Mouse (Mus musculus) embryo, embryonic 9.5 days (tissue): ENCODE data around the gene Mroh2b.

ENCODE experiments used
- DNase-seq: peaks from one replicate; pipeline ENCODE4 v3.0.0-alpha.2; 2017; ENCODE audit errors: extremely low spot score

Gene Mroh2b

DNA sequence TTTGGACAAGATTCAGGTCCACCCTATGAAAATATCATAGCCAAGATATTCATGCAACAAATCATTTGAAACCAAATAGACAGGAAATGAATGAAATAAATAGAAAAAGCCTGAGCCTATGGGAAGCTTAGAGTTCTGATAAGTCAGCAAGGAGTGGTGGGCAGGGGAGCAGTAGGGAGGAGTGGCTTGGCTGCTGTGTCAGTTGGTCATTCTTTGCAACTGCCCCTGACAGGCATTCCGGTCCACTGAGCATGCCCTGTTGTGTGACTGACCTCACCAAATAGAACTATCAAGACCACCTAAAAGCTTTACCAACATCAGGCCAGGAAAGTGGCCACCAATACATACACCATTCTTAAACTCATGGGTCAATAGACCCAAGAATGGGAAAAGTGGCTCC, at the start of gene Mroh2b:
Gene Mroh2b, plus strand, starts transcription at position 301 of the 400 bp plus-strand sequence.
- DNase-seq = no peak

DNA sequence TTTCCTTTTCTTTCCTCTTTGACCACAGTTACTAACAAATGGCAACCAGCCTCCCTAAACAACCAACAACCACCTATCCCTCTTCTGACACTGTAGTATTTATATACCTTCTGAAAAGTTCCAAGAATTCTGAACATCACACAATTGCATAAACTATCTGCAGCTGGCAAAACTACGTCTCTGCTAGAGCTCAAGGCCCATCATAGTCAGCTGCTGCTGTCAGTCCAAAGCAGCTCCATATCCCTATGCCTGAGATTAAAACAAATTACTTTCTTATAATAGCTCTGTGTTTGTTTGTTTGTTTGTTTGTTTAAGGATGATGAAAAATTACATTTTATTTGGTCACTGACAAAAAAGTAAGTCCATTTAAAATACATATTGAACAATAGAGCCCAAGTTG, 48.5 kb upstream of the Mroh2b start:
- no peak for DNase-seq

DNA sequence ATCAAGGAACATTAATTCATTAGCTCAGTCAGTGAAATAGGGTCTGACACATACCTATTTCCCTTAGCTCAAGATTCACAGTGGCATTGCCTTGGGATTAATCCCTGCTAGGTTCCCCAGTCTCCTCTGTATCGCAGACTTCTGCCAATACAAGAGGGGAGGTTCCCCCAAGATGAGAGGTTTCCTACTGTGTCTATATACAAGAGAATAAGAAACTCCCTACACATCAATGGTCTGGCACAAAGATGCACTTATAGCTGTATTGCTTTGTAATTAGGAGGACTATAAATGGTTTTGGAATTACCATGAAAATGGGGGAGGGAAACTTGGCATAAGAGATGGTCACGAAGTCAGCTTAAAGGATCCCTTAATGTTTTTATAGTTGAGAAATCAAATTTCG, 3.6 kb upstream of the Mroh2b start:
- no peak for DNase-seq

DNA sequence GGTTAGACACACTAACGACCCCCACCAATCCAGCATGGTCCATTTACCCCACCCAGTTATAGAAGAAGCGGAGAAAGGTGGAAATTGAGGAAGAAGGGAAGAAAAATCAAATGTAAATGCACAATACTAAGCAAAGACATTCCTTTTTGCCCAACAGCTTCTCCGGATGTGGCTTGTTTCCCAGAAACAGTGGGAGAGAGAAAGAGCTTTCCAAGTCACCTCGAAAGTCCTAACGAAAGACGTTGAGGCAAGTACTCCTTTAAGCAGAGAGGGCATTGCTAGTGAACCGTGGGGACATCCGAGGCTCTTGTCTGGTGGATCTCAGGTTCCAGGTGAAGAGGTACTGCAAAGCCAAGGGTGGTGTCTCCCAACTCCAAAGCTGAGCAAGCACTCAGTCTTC, 36.2 kb downstream of the Mroh2b start:
- no peak for DNase-seq

DNA sequence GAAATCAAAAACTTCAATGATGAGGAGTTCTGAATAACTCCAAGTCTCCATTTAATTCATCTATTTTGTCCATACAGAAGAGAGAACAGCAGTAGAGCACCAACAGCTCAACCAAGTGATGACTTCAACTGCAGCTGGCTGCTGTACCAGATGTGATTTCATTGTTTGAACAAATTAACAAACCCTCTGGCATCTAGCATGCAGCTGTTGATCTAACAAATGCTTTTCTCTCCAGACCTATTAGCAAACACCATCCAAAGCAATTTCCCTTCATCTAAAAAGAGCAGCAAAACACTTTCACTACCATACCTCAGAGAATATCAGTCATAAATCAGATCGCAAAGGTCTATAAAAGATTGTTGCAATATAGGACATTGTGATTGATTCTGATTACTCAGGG, 74.8 kb downstream of the Mroh2b start:
- DNase-seq = no peak

DNA sequence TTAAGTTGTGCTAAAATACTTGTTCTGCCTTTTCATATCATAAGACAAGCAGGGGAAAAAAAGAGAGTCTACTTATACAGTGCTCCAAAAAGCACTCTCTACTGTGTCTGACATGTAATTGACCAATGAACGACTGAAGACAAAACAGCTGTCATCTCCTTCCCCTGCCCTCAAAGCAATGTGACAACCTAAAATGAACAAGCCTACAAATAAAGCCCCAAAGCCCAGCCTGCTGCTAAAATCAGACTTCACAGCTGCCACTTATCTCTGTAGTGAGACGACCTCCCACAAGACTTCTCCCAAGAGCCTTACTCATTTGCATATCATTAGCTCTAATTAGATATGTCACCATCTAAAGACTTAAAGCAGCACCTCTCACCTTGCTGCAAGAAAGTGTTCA, 104.4 kb downstream of the Mroh2b start:
- no peak for DNase-seq

DNA sequence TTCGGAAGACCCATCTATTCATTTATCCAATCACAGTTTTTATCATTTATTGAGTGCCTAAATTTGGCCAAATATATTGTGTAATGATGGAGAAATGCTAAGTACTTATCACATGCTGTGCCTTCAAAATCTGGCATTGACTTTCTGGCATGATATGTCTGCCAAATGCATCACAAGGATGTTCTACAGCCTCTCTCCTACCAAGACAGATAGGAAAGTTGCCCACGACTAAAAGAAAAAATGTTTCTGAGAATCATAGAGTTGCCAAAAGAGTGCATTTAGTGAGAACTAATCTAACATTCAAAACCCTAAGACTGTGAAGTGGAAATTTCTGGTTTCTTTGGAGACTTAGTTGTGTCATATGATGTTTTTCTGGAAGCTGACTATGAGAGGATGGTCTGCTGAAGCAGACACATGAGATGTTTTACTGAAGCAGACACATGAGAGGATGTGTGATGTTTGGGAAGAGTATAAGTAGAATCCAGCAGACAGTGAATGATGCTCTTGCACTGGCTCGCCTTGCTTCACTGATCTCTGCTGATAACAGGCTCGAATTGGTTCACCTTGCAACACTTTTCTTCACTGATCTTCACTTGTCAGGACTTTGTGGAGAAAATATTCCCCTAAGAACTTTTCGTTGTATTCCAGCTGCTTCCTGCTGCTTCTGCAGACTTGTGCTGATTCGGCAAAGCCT, 105.1 kb downstream of the Mroh2b start:
- no peak for DNase-seq

DNA sequence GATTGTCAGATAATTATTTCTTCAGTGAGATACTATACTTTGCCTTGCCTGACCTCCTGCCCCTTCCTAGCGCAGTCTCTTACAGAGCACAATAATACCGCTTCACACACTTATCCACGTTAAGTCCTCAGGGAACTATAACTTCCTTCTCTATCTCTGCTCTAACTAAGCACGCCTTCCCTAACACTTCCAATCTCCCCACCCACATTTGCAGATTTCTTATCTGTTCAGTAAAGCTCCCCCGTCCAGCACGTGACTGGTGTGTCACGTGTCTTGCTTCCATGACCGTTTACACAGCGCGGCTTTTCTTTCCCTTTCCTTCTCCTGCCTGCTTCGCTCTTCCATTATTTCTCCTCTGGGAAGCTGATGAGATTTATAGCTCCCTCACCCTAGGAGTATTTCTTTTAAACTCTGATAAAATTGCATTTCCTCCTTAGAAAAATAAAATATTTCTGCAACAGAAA, 111.1 kb downstream of the Mroh2b start:
- no peak for DNase-seq
